Mouse (Mus musculus): ENCODE results near the gene Dnajb14. TPM values are rescaled to one million over a fixed set of nuclear protein-coding genes. Genes with fewer than 3 reads are reported as not detected.
"Not testable (repeated sequence)": the region's sequence is repeated elsewhere in the genome, so short reads cannot be mapped to it uniquely, and the experiment has no call there.

Gene Dnajb14
- polyA plus RNA-seq, 1 experiment = 2.5 TPM

GRCm38 (mm10) chr3:137897685-137898084 is 30.2 kb downstream of the Dnajb14 start:
- no peak overlapping the region for H3K4me3 ChIP-seq (replicated peaks)
- H3K27me3 ChIP-seq (replicated peaks) = no peaks in the 10 kb centered on the region
- H3K4me1 ChIP-seq = peaks cover 30% of the 10 kb centered on the region
- peaks cover 91% of the 10 kb centered on the region for H3K36me3 ChIP-seq (replicated peaks; ENCODE audit: low read length)
- H3K9me3 ChIP-seq = no peaks in the 10 kb centered on the region
- no peak for TF ChIP-seq FLI1 (IDR thresholded peaks at IDR 0.05; ENCODE audit: low read length)
- TF ChIP-seq GATA1 (IDR thresholded peaks at IDR 0.05; ENCODE audit: borderline replicate concordance, low read length) = no peak

DNA sequence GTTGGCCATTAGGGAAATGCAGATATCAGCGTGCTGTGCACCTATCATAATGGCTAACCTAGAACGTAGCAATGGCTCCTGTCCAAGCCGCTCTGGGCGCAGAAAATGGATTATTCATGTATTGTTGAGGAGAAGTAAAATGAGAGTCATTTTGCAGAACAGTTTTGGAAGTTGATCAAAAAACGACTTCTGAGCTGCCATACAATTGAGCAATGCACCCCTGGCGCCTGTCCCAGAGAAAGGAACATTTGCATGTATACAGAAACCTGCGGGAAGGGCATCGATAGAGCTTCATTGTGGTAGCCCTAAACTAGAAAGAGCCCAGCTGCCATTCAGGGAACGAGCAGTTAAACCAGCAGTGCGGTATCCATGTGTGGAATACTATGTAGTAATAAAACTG is 32.7 kb downstream of the Dnajb14 start:
- H3K36me3 ChIP-seq (replicated peaks; ENCODE audit: low read length) = peaks cover 89% of the 10 kb centered on the region
- H3K27me3 ChIP-seq (replicated peaks) = no peaks in the 10 kb centered on the region
- TF ChIP-seq FLI1 (IDR thresholded peaks at IDR 0.05; ENCODE audit: low read length) = no peak
- TF ChIP-seq GATA1 (IDR thresholded peaks at IDR 0.05; ENCODE audit: borderline replicate concordance, low read length) = no peak
- no peaks in the 10 kb centered on the region for H3K9me3 ChIP-seq
- peaks cover 30% of the 10 kb centered on the region for H3K4me1 ChIP-seq
- H3K4me3 ChIP-seq (replicated peaks) = no peak overlapping the region

GRCm38 (mm10) chr3:137913093-137913492 is 45.6 kb downstream of the Dnajb14 start:
- TF ChIP-seq GATA1 (IDR thresholded peaks at IDR 0.05; ENCODE audit: borderline replicate concordance, low read length) (no peak), FLI1 (IDR thresholded peaks at IDR 0.05; ENCODE audit: low read length) (no peak)
- Histone ChIP-seq H3K9me3 (no peaks in the 10 kb centered on the region), H3K27me3 (replicated peaks) (no peaks in the 10 kb centered on the region), H3K36me3 (replicated peaks; ENCODE audit: low read length) (peaks cover 41% of the 10 kb centered on the region), H3K4me3 (replicated peaks) (no peak overlapping the region), H3K4me1 (peaks cover 29% of the 10 kb centered on the region)

GRCm38 (mm10) chr3:137914567-137914966 is 47.1 kb downstream of the Dnajb14 start:
- not testable (repeated sequence) for H3K27me3 ChIP-seq (replicated peaks); H3K9me3 ChIP-seq; H3K4me3 ChIP-seq (replicated peaks)
- Histone ChIP-seq H3K4me1 (peaks cover 32% of the 10 kb centered on the region), H3K36me3 (replicated peaks; ENCODE audit: low read length) (peaks cover 34% of the 10 kb centered on the region)

DNA sequence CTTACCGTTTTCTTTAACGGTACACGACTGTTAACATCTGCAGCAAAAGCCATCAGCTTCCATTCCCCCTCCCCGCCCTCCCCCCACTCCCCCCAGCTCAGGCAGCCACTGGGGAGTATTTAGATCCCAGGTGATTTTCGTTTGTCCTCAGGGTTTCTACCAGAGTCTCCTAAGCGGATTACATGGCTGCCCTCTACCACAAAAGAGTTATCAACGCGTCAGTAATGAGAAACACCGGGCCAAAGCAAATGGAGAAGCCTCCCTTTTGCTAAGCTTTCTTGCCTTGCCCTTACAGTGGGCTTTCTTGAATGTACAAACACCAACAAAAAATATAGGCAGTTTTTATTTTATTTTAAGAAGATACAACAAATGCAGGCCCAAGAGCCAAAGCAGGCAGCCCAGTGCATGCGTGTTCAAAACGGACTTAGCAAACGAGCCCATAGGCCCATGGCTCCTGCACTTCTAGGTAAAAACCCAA is 50.3 kb downstream of the Dnajb14 start:
- Histone ChIP-seq H3K4me3 (replicated peaks) (peak overlapping the region; percentile 97), H3K4me1 (peaks cover 37% of the 10 kb centered on the region), H3K36me3 (replicated peaks; ENCODE audit: low read length) (peaks cover 38% of the 10 kb centered on the region), H3K9me3 (no peaks in the 10 kb centered on the region), H3K27me3 (replicated peaks) (no peaks in the 10 kb centered on the region)
- no peak for TF ChIP-seq FLI1 (IDR thresholded peaks at IDR 0.05; ENCODE audit: low read length)
- no peak for TF ChIP-seq GATA1 (IDR thresholded peaks at IDR 0.05; ENCODE audit: borderline replicate concordance, low read length)

GRCm38 (mm10) chr3:137918172-137918931 is 50.9 kb downstream of the Dnajb14 start, which contains the start of gene Lamtor3:
Gene Lamtor3 (plus strand): TSS chr3:137918506.
- Histone ChIP-seq H3K27me3 (replicated peaks) (no peaks in the 10 kb centered on the region), H3K4me3 (replicated peaks) (peak within 1 kb of the TSS; percentile 97)
- TF ChIP-seq FLI1 (IDR thresholded peaks at IDR 0.05; ENCODE audit: low read length) (no peak), GATA1 (IDR thresholded peaks at IDR 0.05; ENCODE audit: borderline replicate concordance, low read length) (no peak)

DNA sequence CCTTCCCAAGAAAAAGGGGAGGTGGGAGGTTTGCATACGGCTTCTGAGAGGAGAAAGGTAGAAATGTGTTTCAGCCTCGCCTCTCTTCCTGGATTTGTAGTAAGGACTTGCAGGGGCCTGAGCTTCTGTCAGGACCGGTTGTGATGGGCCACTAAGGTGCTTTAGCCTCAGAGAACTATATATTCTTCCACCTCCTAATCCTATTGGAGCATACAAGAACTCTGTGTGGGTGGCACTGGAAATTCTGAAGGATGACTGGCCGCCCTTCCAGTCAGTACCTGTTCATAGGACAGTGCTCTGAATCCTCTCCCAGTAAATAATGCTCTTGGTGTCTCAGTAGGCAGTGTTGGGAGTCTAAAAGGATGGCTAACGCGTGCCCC is 51.4 kb downstream of the Dnajb14 start:
- Histone ChIP-seq H3K27me3 (replicated peaks) (no peaks in the 10 kb centered on the region), H3K9me3 (no peaks in the 10 kb centered on the region), H3K4me3 (replicated peaks) (peak overlapping the region; percentile 97), H3K36me3 (replicated peaks; ENCODE audit: low read length) (peaks cover 48% of the 10 kb centered on the region), H3K4me1 (peaks cover 35% of the 10 kb centered on the region)
- TF ChIP-seq GATA1 (IDR thresholded peaks at IDR 0.05; ENCODE audit: borderline replicate concordance, low read length) (no peak), FLI1 (IDR thresholded peaks at IDR 0.05; ENCODE audit: low read length) (no peak)

More at GRCm38 (mm10) chr3:137918172-137918931, 50.9 kb downstream of the Dnajb14 start, which contains the start of gene Lamtor3:
- no peaks in the 10 kb centered on the region for H3K9me3 ChIP-seq
- H3K4me1 ChIP-seq = peaks cover 32% of the 10 kb centered on the region
- peaks cover 43% of the 10 kb centered on the region for H3K36me3 ChIP-seq (replicated peaks; ENCODE audit: low read length)

- Histone ChIP-seq H3K4me3 (replicated peaks) (peak overlapping the region; percentile 97), H3K27me3 (replicated peaks) (no peaks in the 10 kb centered on the region), H3K4me1 (peaks cover 38% of the 10 kb centered on the region), H3K9me3 (no peaks in the 10 kb centered on the region), H3K36me3 (replicated peaks; ENCODE audit: low read length) (peaks cover 53% of the 10 kb centered on the region)
- TF ChIP-seq GATA1 (IDR thresholded peaks at IDR 0.05; ENCODE audit: borderline replicate concordance, low read length) (no peak), FLI1 (IDR thresholded peaks at IDR 0.05; ENCODE audit: low read length) (no peak)
Measured at GRCm38 (mm10) chr3:137919398-137919797, 51.9 kb downstream of the Dnajb14 start.

- peaks cover 38% of the 10 kb centered on the region for H3K4me1 ChIP-seq
- H3K9me3 ChIP-seq = no peaks in the 10 kb centered on the region
- TF ChIP-seq FLI1 (IDR thresholded peaks at IDR 0.05; ENCODE audit: low read length) (no peak), GATA1 (IDR thresholded peaks at IDR 0.05; ENCODE audit: borderline replicate concordance, low read length) (no peak)
- H3K4me3 ChIP-seq (replicated peaks) = no peak overlapping the region
- no peaks in the 10 kb centered on the region for H3K27me3 ChIP-seq (replicated peaks)
- peaks cover 64% of the 10 kb centered on the region for H3K36me3 ChIP-seq (replicated peaks; ENCODE audit: low read length)
Measured at GRCm38 (mm10) chr3:137920594-137920993, 53.1 kb downstream of the Dnajb14 start.

- TF ChIP-seq GATA1 (IDR thresholded peaks at IDR 0.05; ENCODE audit: borderline replicate concordance, low read length) (no peak), FLI1 (IDR thresholded peaks at IDR 0.05; ENCODE audit: low read length) (no peak)
- no peaks in the 10 kb centered on the region for H3K9me3 ChIP-seq
- peaks cover 49% of the 10 kb centered on the region for H3K4me1 ChIP-seq
- H3K36me3 ChIP-seq (replicated peaks; ENCODE audit: low read length) = peaks cover 88% of the 10 kb centered on the region
- no peak overlapping the region for H3K4me3 ChIP-seq (replicated peaks)
- no peaks in the 10 kb centered on the region for H3K27me3 ChIP-seq (replicated peaks)
Measured at GRCm38 (mm10) chr3:137927010-137927409, 59.5 kb downstream of the Dnajb14 start.

All from megakaryocyte, embryonic 14.5 days (primary cell).